Mouse (Mus musculus) midbrain, embryonic 14.5 days (tissue): ENCODE data around the gene Agmo. TPM values are rescaled to one million over a fixed set of nuclear protein-coding genes. Genes with fewer than 3 reads are reported as not detected.

Experiments
- ATAC-seq: fragments of 200-750 bp; cut with Nextera tagmentation; 2 replicates; pipeline ENCODE4 v1.8.0; 2017; ENCODE audit warnings: moderate number of reproducible peaks, moderate library complexity; ENCODE audit not compliant: low FRiP score, low TSS enrichment
- DNase-seq: peaks from one replicate; pipeline ENCODE4 v3.0.0-alpha.2; 2015
- H3K27ac ChIP-seq: fragments of 300-500 bp; sonication (generic); replicated peaks from 2 replicates; pipeline ENCODE4 v1.5.1; 2014; ENCODE audit warnings: mild to moderate bottlenecking, low read depth, low read length, moderate library complexity
- H3K27me3 ChIP-seq: fragments of 300-500 bp; sonication (generic); 2 replicates; pipeline ENCODE4 v1.6.1; 2014; ENCODE audit warnings: low read length, control low read depth, mixed read lengths; ENCODE audit not compliant: control insufficient read depth, insufficient read depth
- H3K36me3 ChIP-seq: fragments of 300-500 bp; sonication (generic); 2 replicates; pipeline ENCODE4 v1.6.1; 2014; ENCODE audit warnings: low read length, control low read depth; ENCODE audit not compliant: control insufficient read depth, insufficient read depth
- H3K4me1 ChIP-seq: fragments of 300-500 bp; sonication (generic); 2 replicates; pipeline ENCODE4 v1.6.1; 2014; ENCODE audit warnings: mild to moderate bottlenecking, antibody characterized with exemption, low read length, control low read depth; ENCODE audit not compliant: control insufficient read depth, insufficient read depth
- H3K4me2 ChIP-seq: fragments of 300-500 bp; sonication (generic); 2 replicates; pipeline ENCODE4 v1.6.1; 2014; ENCODE audit warnings: mild to moderate bottlenecking, low read length, moderate library complexity
- H3K4me3 ChIP-seq: fragments of 300-500 bp; sonication (generic); replicated peaks from 2 replicates; pipeline ENCODE4 v1.5.1; 2014; ENCODE audit warnings: low read depth, low read length
- H3K9ac ChIP-seq: fragments of 300-500 bp; sonication (generic); replicated peaks from 2 replicates; pipeline ENCODE4 v1.6.1; 2014; ENCODE audit warnings: mild to moderate bottlenecking, low read length, moderate library complexity
- H3K9me3 ChIP-seq: fragments of 300-500 bp; sonication (generic); 2 replicates; pipeline ENCODE4 v1.6.1; 2016; ENCODE audit warnings: low read length, control low read depth, mixed read lengths; ENCODE audit not compliant: control insufficient read depth
- WGBS: fragments of 180-500 bp; shearing (Covaris S2); extraction: QIAGEN DNeasy Blood & Tissue Kit; methylation state at CpG from one replicate; pipeline ENCODE4 v1.1.7; 2014; 5-methylcytosine and 5-hydroxymethylcytosine counted together
- polyA plus RNA-seq: library from polyadenylated mRNA; unstranded; fragments of >200 nt; fragmentation: Nextera tagmentation; extraction: Ambion mirVana; gene quantifications from 2 replicates; pipeline ENCODE4 v1.2.1, GENCODE M21; 2014

The Agmo gene
- polyA plus RNA-seq, 1 experiment from 2014 or later, result 0.47 TPM

GRCm38 (mm10) chr12:37450366-37451156 is 209.1 kb downstream of the Agmo start:
- 14% methylated on average over 6 of the region's 6 CpGs for WGBS
- no peaks in the 10 kb centered on the region for H3K36me3 ChIP-seq
- no peak overlapping the region for H3K4me2 ChIP-seq
- H3K27ac ChIP-seq, result no peak overlapping the region
- H3K9me3 ChIP-seq, result no peaks in the 10 kb centered on the region; the same call in 1 of the 2 replicates
- no peak overlapping the region for H3K9ac ChIP-seq
- no peak overlapping the region for H3K4me3 ChIP-seq
- DNase-seq, result peak; percentile 92
- peak; percentile 72; the same call in 1 of the 2 replicates for ATAC-seq
- H3K27me3 ChIP-seq, result no peaks in the 10 kb centered on the region
- no peaks in the 10 kb centered on the region for H3K4me1 ChIP-seq

GRCm38 (mm10) chr12:37471631-37472030 is 230.2 kb downstream of the Agmo start:
- no peak overlapping the region for H3K27ac ChIP-seq
- H3K4me1 ChIP-seq, result no peaks in the 10 kb centered on the region
- no peak overlapping the region for H3K4me3 ChIP-seq
- ATAC-seq, result no peak
- no peak overlapping the region for H3K9ac ChIP-seq
- 80% methylated on average over 5 of the region's 5 CpGs for WGBS
- H3K27me3 ChIP-seq, result no peaks in the 10 kb centered on the region
- no peaks in the 10 kb centered on the region for H3K36me3 ChIP-seq
- no peak for DNase-seq
- H3K4me2 ChIP-seq, result no peak overlapping the region
- H3K9me3 ChIP-seq, result no peaks in the 10 kb centered on the region

GRCm38 (mm10) chr12:37476849-37477248 is 235.4 kb downstream of the Agmo start:
- no peaks in the 10 kb centered on the region for H3K4me1 ChIP-seq
- 95% methylated on average over 2 of the region's 2 CpGs for WGBS
- H3K9ac ChIP-seq, result no peak overlapping the region
- ATAC-seq, result no peak
- no peak overlapping the region for H3K27ac ChIP-seq
- H3K36me3 ChIP-seq, result no peaks in the 10 kb centered on the region
- no peak overlapping the region for H3K4me2 ChIP-seq
- no peaks in the 10 kb centered on the region for H3K9me3 ChIP-seq
- no peaks in the 10 kb centered on the region for H3K27me3 ChIP-seq
- DNase-seq, result no peak
- H3K4me3 ChIP-seq, result no peak overlapping the region

- H3K9me3 ChIP-seq, result no peaks in the 10 kb centered on the region
- DNase-seq (no peak), ATAC-seq (no peak)
- H3K4me1 ChIP-seq, result no peaks in the 10 kb centered on the region
- no peak overlapping the region for H3K4me3 ChIP-seq
- H3K27me3 ChIP-seq, result no peaks in the 10 kb centered on the region
- no peak overlapping the region for H3K9ac ChIP-seq
- H3K4me2 ChIP-seq, result no peak overlapping the region
- no peaks in the 10 kb centered on the region for H3K36me3 ChIP-seq
- 95% methylated on average over 3 of the region's 3 CpGs for WGBS
- no peak overlapping the region for H3K27ac ChIP-seq
Measured at GRCm38 (mm10) chr12:37487991-37488390, 246.6 kb downstream of the Agmo start.

- no peaks in the 10 kb centered on the region for H3K4me1 ChIP-seq
- no peak overlapping the region for H3K4me2 ChIP-seq
- ATAC-seq (no peak), DNase-seq (no peak)
- H3K4me3 ChIP-seq, result no peak overlapping the region
- no peaks in the 10 kb centered on the region for H3K9me3 ChIP-seq
- no peak overlapping the region for H3K27ac ChIP-seq
- WGBS, result 84% methylated on average over 3 of the region's 3 CpGs
- H3K9ac ChIP-seq, result no peak overlapping the region
- no peaks in the 10 kb centered on the region for H3K27me3 ChIP-seq
- no peaks in the 10 kb centered on the region for H3K36me3 ChIP-seq
Measured at GRCm38 (mm10) chr12:37498871-37499270, 257.4 kb downstream of the Agmo start.

GRCm38 (mm10) chr12:37507406-37507805 is 266.0 kb downstream of the Agmo start:
- H3K4me1 ChIP-seq, result no peaks in the 10 kb centered on the region

GRCm38 (mm10) chr12:37507826-37508225 is 266.4 kb downstream of the Agmo start:
- H3K9ac ChIP-seq, result no peak overlapping the region
- H3K9me3 ChIP-seq, result no peaks in the 10 kb centered on the region
- 87% methylated on average over 2 of the region's 2 CpGs for WGBS
- H3K36me3 ChIP-seq, result no peaks in the 10 kb centered on the region
- no peak overlapping the region for H3K4me3 ChIP-seq
- no peaks in the 10 kb centered on the region for H3K27me3 ChIP-seq
- DNase-seq (no peak), ATAC-seq (no peak)
- H3K27ac ChIP-seq, result no peak overlapping the region
- no peak overlapping the region for H3K4me2 ChIP-seq
- no peaks in the 10 kb centered on the region for H3K4me1 ChIP-seq

More at GRCm38 (mm10) chr12:37507406-37507805, 266.0 kb downstream of the Agmo start:
- H3K36me3 ChIP-seq, result no peaks in the 10 kb centered on the region
- no peaks in the 10 kb centered on the region for H3K27me3 ChIP-seq
- 62% methylated on average over 1 of the region's 1 CpGs for WGBS
- H3K27ac ChIP-seq, result no peak overlapping the region
- ATAC-seq (no peak), DNase-seq (no peak)
- no peak overlapping the region for H3K4me3 ChIP-seq
- H3K4me2 ChIP-seq, result no peak overlapping the region
- no peaks in the 10 kb centered on the region for H3K9me3 ChIP-seq
- no peak overlapping the region for H3K9ac ChIP-seq

GRCm38 (mm10) chr12:37521772-37522171 is 280.3 kb downstream of the Agmo start:
- Histone ChIP-seq H3K27me3 (no peaks in the 10 kb centered on the region), H3K4me1 (no peaks in the 10 kb centered on the region), H3K4me2 (no peak overlapping the region), H3K9ac (no peak overlapping the region), H3K4me3 (no peak overlapping the region), H3K36me3 (no peaks in the 10 kb centered on the region), H3K9me3 (no peaks in the 10 kb centered on the region), H3K27ac (no peak overlapping the region)
- DNase-seq (no peak), ATAC-seq (no peak)
- WGBS, result 77% methylated on average over 1 of the region's 1 CpGs

- no peaks in the 10 kb centered on the region for H3K9me3 ChIP-seq
- DNase-seq (no peak), ATAC-seq (no peak)
- no peak overlapping the region for H3K4me3 ChIP-seq
- no peaks in the 10 kb centered on the region for H3K4me1 ChIP-seq
- no peaks in the 10 kb centered on the region for H3K27me3 ChIP-seq
- no peak overlapping the region for H3K4me2 ChIP-seq
- no peak overlapping the region for H3K9ac ChIP-seq
- H3K27ac ChIP-seq, result no peak overlapping the region
- 91% methylated on average over 3 of the region's 3 CpGs for WGBS
- H3K36me3 ChIP-seq, result no peaks in the 10 kb centered on the region
Measured at GRCm38 (mm10) chr12:37524662-37525061, 283.2 kb downstream of the Agmo start.
